Mouse (Mus musculus): ENCODE measurements around the gene Ctnna3.
"Not testable (repeated sequence)": the region's sequence is repeated elsewhere in the genome, so short reads cannot be mapped to it uniquely, and the experiment has no call there.

The Ctnna3 gene

DNA sequence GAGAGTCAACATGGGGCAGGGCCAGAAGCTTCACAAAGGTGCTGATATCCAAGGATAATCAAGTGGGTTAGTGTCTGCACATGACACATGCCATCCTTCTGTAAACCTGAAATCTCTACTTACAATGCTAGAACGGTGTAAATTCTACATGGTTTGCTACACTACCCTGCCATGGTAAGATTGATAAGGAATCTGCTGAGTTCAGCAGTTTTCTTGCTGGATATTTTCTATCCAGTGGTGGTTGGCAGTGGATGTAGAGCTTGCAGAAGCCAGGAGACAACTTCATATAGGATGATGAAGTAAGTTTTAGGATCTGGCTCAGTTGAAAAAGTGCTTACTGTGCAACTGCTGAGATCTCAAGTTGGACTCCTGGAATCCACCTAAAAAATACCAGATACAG, 767.7 kb downstream of the Ctnna3 start:
- no peak for DNase-seq (ENCODE audit: low spot score)

DNA sequence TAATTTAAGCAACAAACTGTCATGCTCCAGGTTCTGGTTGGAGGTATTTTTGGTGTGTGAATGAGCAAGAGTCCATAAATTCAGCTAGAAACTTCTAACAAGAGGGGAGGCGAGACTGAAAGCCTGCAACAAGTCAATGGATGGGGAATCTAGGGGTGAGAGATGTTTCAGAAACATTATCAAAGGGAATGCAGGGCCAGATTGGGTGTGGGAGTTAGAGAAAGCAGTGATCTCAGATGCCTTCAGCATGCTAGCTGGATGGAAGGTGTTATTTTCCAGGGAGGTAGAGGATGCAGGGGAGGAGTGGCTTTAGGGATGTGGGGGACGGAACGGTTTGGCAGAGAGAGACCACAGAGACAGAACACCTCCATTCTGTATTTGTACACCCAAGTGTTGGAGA, 785.7 kb downstream of the Ctnna3 start:
- DNase-seq (ENCODE audit: low spot score), result no peak

- DNase-seq (ENCODE audit: low spot score), result no peak
Observed at GRCm38 (mm10) chr10:64223023-64223422, 793.1 kb downstream of the Ctnna3 start.

- no peak for DNase-seq (ENCODE audit: low spot score)
Observed at GRCm38 (mm10) chr10:64224007-64224406, 794.1 kb downstream of the Ctnna3 start.

DNA sequence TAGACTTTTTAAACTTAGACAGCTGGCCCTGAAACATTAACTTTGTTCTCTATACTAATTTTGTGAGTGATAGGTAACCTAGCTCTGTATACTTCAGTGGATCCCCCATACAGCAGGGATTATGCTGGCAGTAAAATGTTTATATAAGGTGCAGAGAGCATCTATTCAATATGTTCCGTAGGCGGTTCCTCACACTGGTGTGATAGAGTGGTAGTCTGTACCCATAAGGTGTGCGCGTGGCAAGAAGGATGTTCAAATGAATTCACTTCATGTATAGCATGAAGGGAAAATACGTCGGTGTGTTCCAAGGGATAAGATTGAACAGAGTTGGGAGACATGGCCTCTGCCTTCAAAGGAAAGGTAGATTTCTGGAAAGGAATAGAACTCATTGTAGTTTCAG, 794.5 kb downstream of the Ctnna3 start:
- DNase-seq (ENCODE audit: low spot score), result no peak

DNA sequence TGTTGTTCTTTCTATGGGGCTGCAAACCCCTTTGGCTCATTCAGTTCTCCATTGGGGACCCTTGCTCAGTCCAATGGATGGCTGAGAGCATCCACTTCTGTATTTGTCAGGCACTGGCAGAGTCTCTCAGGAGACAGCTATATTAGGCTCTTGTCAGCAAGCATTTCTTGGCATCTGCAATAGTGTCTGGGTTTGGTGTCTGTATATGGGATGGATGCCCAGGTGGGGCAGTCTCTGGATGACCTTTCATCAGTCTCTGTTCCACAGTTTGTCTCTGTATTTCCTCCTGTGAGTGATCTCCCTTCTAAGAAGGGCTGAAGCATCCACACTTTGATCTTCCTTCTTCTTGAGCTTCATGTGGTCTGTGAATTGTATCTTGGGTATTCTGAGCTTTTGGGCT, 795.9 kb downstream of the Ctnna3 start:
- not testable (repeated sequence) for DNase-seq (ENCODE audit: low spot score)

GRCm38 (mm10) chr10:64243421-64243820, 813.5 kb downstream of the Ctnna3 start:
- DNase-seq (ENCODE audit: low spot score), result no peak

DNA sequence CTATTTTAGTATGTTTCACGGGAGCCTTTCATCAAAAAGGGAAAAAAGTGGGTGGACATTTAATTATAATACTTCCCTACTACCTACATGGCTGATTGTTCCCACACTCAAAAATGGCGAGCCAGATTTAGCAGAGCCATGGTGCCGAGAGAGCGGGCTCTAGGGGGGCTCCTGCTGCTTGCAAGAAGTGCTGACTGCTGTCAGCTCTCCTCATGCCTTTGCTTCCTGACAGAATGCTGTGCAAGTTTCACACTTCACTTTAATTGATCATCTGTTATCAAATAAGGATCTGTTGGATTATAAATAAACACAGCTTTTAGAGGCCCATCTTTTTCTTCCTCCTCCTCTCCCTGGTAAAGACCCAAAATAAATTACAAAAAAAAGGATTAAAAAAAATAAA, 838.3 kb downstream of the Ctnna3 start:
- DNase-seq (ENCODE audit: low spot score), result no peak

GRCm38 (mm10) chr10:64275143-64275542, 845.2 kb downstream of the Ctnna3 start:
- no peak for DNase-seq (ENCODE audit: low spot score)

DNA sequence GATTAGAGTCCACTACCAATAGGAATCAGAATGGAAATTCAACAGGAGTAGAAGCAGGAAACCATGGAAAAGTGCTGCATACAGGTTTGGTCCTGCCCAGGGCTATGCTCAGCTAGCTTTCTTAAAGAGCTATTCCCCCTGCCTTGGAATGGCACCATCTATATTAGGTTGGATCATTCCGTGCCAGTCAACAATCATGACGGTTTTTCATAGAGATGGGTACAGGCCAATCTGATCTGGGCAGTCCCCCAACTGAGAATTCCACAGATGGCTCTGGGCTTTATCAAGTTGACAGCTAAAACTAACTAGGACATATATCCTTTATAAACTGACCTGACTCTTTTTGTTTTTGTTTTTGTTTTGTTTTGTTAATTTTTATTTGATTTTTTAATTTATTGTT, 848.9 kb downstream of the Ctnna3 start:
- DNase-seq (ENCODE audit: low spot score), result no peak

DNA sequence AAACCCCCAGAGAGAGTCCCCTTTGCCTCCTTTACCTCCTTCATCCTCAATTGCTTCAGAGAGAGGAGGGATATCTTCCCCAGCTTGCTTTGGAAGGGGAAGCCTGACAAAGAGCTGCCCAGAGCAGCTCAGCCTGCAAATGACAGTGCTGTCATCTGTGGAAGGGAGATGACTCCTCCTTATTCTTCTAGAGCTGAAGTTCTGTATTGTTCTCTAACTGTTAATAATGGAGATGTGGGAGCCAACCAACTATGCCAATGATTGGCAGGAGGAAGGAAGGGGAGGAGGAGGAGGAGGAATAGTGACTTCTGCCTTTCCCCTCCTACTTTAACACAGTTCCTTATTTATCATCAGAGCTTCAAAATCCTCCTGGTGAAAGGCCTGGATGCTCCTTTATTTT, 875.9 kb downstream of the Ctnna3 start:
- DNase-seq (ENCODE audit: low spot score), result no peak

GRCm38 (mm10) chr10:64311622-64312292, 881.9 kb downstream of the Ctnna3 start:
- DNase-seq (ENCODE audit: low spot score), result no peak

GRCm38 (mm10) chr10:64320332-64320731, 890.4 kb downstream of the Ctnna3 start:
- DNase-seq (ENCODE audit: low spot score), result no peak

GRCm38 (mm10) chr10:64342702-64343379, 912.9 kb downstream of the Ctnna3 start:
- no peak for DNase-seq (ENCODE audit: low spot score)

- DNase-seq (ENCODE audit: low spot score), result no peak
Observed at GRCm38 (mm10) chr10:64373288-64373687, 943.4 kb downstream of the Ctnna3 start.

DNA sequence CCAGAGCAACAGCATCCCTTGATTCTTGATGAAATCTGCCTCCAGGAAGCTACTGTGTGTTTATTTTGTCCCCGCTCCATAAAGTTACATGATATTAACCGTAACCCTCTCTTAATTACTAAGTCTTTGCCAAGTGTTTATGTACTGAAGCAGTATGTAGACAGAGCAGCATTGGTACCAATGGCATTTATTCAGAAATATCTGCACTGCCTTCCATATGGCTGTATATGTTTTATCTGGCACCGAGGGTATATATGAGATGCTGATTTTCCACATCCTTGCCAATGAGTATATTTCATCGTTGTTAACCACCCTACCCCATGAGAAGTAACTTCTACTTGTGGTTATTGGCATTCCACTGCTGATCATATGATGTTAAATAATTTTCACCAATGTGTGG, 947.9 kb downstream of the Ctnna3 start:
- no peak for DNase-seq (ENCODE audit: low spot score)

DNA sequence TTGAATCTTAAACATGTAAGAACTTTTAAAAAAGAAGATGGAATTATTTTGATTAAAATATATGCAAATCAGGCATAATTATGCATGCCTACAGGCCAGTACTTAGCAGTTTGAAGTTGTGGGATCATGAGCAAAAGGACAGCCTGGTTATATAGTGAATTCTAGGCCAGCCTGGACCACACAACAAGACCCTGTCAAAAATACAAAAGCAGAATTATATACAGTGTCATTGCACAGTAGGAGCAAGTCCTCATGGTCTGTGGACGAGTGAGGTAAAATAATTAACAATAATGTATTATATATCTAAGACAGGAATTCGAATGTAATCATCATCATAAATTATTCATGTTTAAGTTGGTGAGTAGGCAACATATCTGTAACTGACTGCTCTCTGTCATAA, 966.7 kb downstream of the Ctnna3 start:
- no peak for DNase-seq (ENCODE audit: low spot score)

DNA sequence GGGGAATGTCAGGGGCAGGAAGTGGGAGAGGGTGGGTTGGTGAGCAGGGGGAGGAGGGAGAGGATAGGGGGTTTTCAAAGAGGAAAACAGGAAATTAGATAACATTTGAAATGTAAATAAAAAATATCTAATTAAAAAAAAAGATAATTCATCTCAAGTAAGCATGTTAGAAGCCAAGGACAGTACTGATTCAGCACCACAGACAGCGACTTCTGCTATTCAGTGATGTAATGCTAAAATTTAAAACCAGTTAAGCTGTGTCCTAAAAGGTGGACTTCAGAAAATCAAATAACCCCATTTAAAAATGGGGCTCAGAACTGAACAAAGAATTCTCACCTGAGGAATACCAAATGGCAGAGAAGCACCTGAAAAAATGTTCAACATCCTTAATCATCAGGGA, 988.5 kb downstream of the Ctnna3 start:
- not testable (repeated sequence) for DNase-seq (ENCODE audit: low spot score)

DNA sequence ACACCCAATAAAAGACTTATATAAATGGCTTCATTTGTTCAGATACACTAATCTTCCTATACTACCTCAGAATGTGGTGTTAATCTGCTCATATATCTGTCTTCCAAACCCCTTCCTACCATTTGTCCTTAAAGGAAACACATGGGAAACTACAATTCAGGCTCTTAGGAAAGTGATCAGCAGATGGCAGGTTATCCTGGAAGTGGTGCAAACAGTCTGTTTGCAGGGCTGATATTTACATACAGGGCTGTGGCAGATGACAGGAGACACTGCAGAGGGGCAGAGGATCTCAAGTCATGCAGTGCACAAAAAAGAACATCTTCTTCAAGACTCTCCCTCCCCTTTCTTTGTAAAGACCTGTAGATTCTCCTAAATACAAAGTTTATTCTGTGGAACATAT, 1008.8 kb downstream of the Ctnna3 start:
- no peak for DNase-seq (ENCODE audit: low spot score)

DNA sequence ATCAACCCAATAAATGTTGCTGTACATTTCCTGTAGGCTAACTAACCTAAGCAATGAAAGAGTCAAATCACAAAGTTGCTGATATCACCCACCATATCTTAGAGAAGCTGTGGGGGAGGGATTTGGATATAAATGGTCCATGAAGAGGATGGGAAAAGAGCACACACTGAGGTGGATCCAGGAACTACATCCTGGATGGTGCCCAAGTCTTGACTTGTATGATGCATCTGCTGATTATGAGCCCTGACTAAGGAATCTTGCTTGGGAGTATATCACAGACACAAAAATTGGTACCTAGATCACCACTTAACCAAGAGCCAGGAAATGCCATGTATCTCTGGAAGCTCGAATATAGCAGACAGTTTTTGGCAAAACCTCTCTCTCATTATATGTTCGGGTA, 1018.7 kb downstream of the Ctnna3 start:
- no peak for DNase-seq (ENCODE audit: low spot score)

- no peak for DNase-seq (ENCODE audit: low spot score)
Observed at GRCm38 (mm10) chr10:64483281-64483680, 1053.4 kb downstream of the Ctnna3 start.

GRCm38 (mm10) chr10:64489471-64489870, 1059.6 kb downstream of the Ctnna3 start:
- no peak for DNase-seq (ENCODE audit: low spot score)

DNA sequence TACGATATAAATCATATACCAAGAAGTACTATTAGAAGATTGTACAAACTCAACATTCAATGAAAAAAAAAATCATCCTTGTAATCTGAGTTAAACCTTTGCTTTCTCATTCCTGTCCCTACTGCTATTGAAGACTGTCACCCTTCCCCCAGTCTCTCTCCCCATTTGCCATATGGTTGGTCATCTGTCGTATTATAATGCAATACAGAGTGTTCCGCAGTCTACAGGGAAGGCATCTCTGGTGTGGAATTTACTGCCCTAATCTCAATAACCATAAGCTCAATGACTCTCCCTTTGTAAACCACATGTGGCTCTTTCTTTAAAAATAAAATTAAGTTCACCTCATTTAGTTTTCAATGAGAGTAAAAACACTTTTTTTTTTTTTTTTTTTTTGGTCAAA, 1113.7 kb downstream of the Ctnna3 start:
- no peak for DNase-seq (ENCODE audit: low spot score)

GRCm38 (mm10) chr10:64544389-64544788, 1114.5 kb downstream of the Ctnna3 start:
- no peak for DNase-seq (ENCODE audit: low spot score)
